In genomic region chr10:21606931-21607330, GRCm38 (mm10) we compare ENCODE assay signal across 11 mouse cellular contexts. TPM values are rescaled to one million over a fixed set of nuclear protein-coding genes. Genes with fewer than 3 reads are reported as not detected.
A peak's percentile ranks its signal among the peaks of the same experiment; 100 is the strongest.
DNase-seq lines count a peak whose midpoint lies in the region; ATAC-seq lines count a peak whose summit lies in the region.
"Had no signal": no experiment of that assay in that cellular context is flagged by ENCODE, and none has a peak within 500 bp of the region (broad histone marks: within the 10 kb centered on the region; RNA-seq: fewer than 3 reads in every experiment).

No protein-coding gene starts in this region.

- no peak for ATAC-seq in erythroid progenitor cell, adult 5-6 weeks (replicated peaks; ENCODE audit: low FRiP score, poor library complexity, severe bottlenecking)
- ATAC-seq: hindbrain, embryonic 16.5 days had no signal

- peak; percentile 27 for DNase-seq in heart, postnatal 4 days
- no peak for DNase-seq in heart, adult 8-10 months (ENCODE audit: low spot score)
- peak; percentile 16 for DNase-seq in ovary, postnatal 36 days (ENCODE audit: low spot score)
- DNase-seq in ovary, postnatal 10 days (ENCODE audit: low spot score) = no peak
- DNase-seq in adrenal gland, postnatal 36 days = peak; percentile 89 to 90
- peak; percentile 64 to 73 for DNase-seq in lung, postnatal 4 days
- DNase-seq: cerebellum, postnatal 36 days; thymus, postnatal 4 days had no signal

RNA-seq across cellular contexts. Expression of gene 1700020N01Rik, which starts 14.0 kb away (rescaled TPM):
- not detected for total RNA-seq in heart, postnatal 4 days (2021)
- total RNA-seq in heart, adult 8-10 months (2022) = not detected
- total RNA-seq in adrenal gland, postnatal 36 days (2021) = not detected
- total RNA-seq in erythroid progenitor cell, adult 5-6 weeks (2015; ENCODE audit: low replicate concordance) = not detected in 2 replicates
- not detected in 2 replicates for total RNA-seq in erythroid progenitor cell, adult 5-6 weeks (2017; ENCODE audit: low replicate concordance)
- total RNA-seq: CH12.LX had no signal

Comparison
In these comparisons a context has a peak if more than half of its experiments do, and no peak if none do; other contexts are left out.
1. DNase-seq: peak in heart, postnatal 4 days (single experiment), ovary, postnatal 36 days (single experiment), adrenal gland, postnatal 36 days (2 of 2) and lung, postnatal 4 days (2 of 2); none in heart, adult 8-10 months (single experiment) and ovary, postnatal 10 days (single experiment).